Mouse (Mus musculus): ENCODE results near the gene Sf3b6. TPM values are rescaled to one million over a fixed set of nuclear protein-coding genes. Genes with fewer than 3 reads are reported as not detected.
"Not testable (repeated sequence)": the region's sequence is repeated elsewhere in the genome, so short reads cannot be mapped to it uniquely, and the experiment has no call there.

The Sf3b6 gene
- 10 to 100 TPM; 41.8 to 46.9 TPM for total RNA-seq (2021)

- intact Hi-C loops (cut with DNase I) = loop anchor here (1.0 to 2.0 kb wide), 3 partner anchors 25 to 99 kb away; partner anchors contain the start of genes Atad2b, Fam228b and Pfn4
- peak; percentile 98 to 99 for DNase-seq
Measured at GRCm38 (mm10) chr12:4817361-4818101, at the start of gene Sf3b6. Sf3b6 (plus strand) TSS chr12:4817544.

- peak; percentile 99 to 100 for DNase-seq
Measured at GRCm38 (mm10) chr12:4768492-4769332, 48.6 kb upstream of the Sf3b6 start, which contains the start of the genes Pfn4 and Fam228b. Pfn4 (plus strand) TSS chr12:4769022. Fam228b (minus strand) TSS chr12:4769267.

DNA sequence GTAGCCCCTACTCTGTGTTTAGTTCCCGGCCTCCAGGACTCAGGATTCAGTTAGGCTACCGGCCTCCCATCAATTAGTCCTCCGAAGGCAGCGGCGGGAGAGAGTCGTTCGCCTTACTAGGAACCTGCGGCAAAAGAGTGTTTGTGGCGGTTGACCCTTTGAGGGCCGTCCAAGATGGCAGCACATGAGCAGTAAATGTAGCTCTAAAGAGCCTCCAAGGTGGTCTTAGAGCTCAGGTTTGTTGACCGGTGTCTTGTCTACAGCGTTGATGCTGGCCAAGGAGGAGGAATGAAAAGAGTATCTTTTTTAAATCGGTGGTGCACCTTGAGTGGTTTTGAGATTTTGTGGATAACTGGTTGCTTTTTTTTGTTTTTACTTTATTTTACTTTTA, 48.0 kb upstream of the Sf3b6 start:
- intact Hi-C loops (cut with DNase I) = loop anchor here (1.0 to 5.0 kb wide), 4 partner anchors 48 to 197 kb away; partner anchors contain the start of genes Atad2b, Gm3625, Itsn2 and Sf3b6
- no peak for DNase-seq

More at GRCm38 (mm10) chr12:4768492-4769332, 48.6 kb upstream of the Sf3b6 start, which contains the start of the genes Pfn4 and Fam228b:
- intact Hi-C loops (cut with DNase I) = loop anchor here (1.0 to 5.0 kb wide), 4 partner anchors 49 to 196 kb away; partner anchors contain the start of genes Atad2b, Gm3625, Itsn2 and Sf3b6

- intact Hi-C loops (cut with DNase I) = no loop called here
- DNase-seq = no peak
Measured at GRCm38 (mm10) chr12:4774895-4775587, 42.3 kb upstream of the Sf3b6 start.

GRCm38 (mm10) chr12:4775588-4775949, 41.8 kb upstream of the Sf3b6 start:
- DNase-seq = no peak
- intact Hi-C loops (cut with DNase I) = no loop called here

DNA sequence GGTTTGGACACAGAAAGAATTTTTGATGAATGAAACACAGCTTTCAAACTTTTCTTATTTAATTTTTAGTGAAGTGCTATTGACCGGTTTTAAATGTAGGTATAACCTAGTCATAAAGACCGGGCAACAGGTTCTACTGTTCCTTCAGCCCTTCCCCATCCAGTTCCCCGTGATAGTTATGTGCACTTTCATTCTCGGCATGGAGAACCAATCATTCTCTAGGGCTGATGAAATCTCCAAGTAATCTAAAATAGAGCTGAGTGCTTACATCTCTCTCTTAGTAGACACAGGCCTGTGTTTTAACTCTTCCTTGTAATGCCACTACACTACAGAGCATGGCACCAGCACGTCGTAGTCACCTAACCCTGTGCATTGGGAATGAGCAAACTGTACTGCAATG, 39.6 kb upstream of the Sf3b6 start:
- no peak for DNase-seq
- intact Hi-C loops (cut with DNase I) = no loop called here

GRCm38 (mm10) chr12:4780245-4780644, 37.1 kb upstream of the Sf3b6 start:
- DNase-seq = no peak
- intact Hi-C loops (cut with DNase I) = no loop called here

GRCm38 (mm10) chr12:4781270-4781669, 36.1 kb upstream of the Sf3b6 start:
- DNase-seq = no peak
- intact Hi-C loops (cut with DNase I) = no loop called here

DNA sequence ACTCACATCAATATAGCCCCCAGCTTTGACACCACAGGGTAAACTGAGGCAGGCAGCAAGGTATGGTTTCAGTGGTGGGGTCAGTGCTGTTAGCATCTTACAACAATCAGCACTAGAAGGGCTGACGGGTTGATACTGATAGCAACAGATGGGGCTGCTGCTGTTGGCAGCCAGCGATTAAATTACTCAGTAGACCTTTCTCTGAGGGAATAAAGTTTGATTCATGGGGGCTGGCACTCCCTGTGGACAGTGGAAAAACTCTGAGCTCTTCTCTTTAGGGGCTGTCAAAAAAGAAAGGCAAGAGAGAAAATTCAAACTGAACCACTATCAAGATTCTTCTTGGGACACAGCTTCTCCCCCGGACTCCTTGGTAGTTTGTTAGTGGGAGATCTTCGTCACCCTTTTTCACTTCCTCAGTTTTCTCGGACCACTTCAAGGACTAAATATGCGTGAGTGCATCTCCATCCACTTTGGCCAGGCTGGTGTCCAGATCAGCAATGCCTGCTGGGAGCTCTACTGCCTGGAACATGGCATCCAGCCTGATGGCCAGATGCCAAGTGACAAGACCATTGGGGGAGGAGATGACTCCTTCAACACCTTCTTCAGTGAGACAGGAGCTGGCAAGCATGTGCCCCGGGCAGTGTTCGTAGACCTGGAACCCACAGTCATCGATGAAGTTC, 35.5 kb upstream of the Sf3b6 start:
- DNase-seq = not testable (repeated sequence)

GRCm38 (mm10) chr12:4783598-4783997, 33.7 kb upstream of the Sf3b6 start:
- no peak for DNase-seq
- intact Hi-C loops (cut with DNase I) = no loop called here

More for the DNA sequence above, 35.5 kb upstream of the Sf3b6 start:
- intact Hi-C loops (cut with DNase I) = not testable (repeated sequence)

GRCm38 (mm10) chr12:4784466-4784865, 32.9 kb upstream of the Sf3b6 start:
- DNase-seq = no peak
- intact Hi-C loops (cut with DNase I) = no loop called here

- DNase-seq; intact Hi-C loops (cut with DNase I): not testable (repeated sequence)
Measured at GRCm38 (mm10) chr12:4788128-4788527, 29.2 kb upstream of the Sf3b6 start.

- intact Hi-C loops (cut with DNase I) = no loop called here
- DNase-seq = no peak
Measured at GRCm38 (mm10) chr12:4793718-4794117, 23.6 kb upstream of the Sf3b6 start.

GRCm38 (mm10) chr12:4797471-4797870, 19.9 kb upstream of the Sf3b6 start:
- intact Hi-C loops (cut with DNase I); DNase-seq: not testable (repeated sequence)

DNA sequence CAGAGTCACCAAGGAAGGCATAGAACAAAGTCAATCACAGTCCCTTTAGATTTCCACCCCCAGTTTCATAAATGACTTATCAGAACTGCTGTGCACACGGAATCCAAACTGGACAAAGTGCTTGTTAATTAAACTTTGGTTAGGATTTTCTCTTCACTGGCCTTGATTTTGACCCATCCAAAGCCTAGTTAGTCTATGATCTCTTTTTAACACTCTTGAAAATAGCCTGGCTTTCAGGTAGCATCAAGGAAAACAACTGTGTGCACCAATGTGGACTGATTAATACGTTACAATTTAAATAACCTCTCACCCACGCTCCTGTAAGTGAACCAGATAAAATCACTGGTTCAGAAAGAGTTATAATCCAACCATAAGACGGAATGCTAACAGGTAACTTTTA, 6.3 kb upstream of the Sf3b6 start:
- no peak for DNase-seq
- intact Hi-C loops (cut with DNase I) = no loop called here

GRCm38 (mm10) chr12:4811705-4812104, 5.6 kb upstream of the Sf3b6 start:
- intact Hi-C loops (cut with DNase I) = no loop called here
- DNase-seq = no peak

DNA sequence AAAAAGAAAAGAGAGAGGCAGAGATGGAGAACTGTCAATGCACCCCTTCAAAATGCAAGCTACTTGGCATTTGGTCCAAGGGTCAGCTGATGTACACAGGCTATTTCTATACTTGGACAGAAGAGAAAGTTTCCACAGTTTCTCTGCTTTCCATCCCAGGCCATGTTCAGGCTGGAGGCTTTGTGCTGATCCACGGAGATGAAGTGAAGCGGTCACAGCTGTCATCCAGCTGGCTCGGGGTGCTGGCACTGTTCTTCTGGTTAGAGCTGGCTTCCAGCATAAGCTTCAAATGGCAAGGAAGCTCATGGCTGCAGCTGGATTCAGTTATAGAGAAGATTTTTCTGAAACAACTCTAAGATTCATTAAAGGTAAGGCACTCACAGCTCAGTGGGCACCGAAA, 3.7 kb upstream of the Sf3b6 start:
- intact Hi-C loops (cut with DNase I) = no loop called here
- DNase-seq = peak in 1 of 2 experiments; percentile 9

- no peak for DNase-seq
- intact Hi-C loops (cut with DNase I) = loop anchor here (1.0 to 2.0 kb wide), 3 partner anchors 25 to 100 kb away; partner anchors contain the start of genes Atad2b, Fam228b and Pfn4
Measured at GRCm38 (mm10) chr12:4816680-4817360, 524 bp upstream of the Sf3b6 start.

DNA sequence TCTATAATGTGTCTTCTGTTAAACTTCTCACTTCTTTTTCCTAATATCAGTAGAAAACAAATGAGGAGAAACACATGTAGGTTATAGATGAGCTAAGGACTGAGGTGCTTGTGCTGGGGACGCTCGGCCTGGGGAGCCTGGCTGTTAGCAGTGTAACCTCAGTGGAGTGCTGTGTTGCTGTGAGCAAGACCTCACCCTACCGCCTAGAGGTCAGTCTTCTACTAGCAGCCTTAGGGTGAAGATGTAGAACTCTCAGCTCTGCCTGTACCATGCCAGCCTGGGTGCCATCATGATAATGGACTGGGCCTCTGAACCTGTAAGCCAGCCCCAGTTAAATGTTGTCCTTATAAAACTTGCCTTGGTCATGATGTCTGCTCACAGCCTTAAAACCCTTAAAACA, 9.9 kb downstream of the Sf3b6 start:
- intact Hi-C loops (cut with DNase I) = no loop called here
- DNase-seq = no peak
